Mouse (Mus musculus) myocyte (in vitro differentiated cells): ENCODE results near the gene Vezf1. TPM values are rescaled to one million over a fixed set of nuclear protein-coding genes. Genes with fewer than 3 reads are reported as not detected.

ENCODE experiments used
- H3K27me3 ChIP-seq: one replicate; pipeline ENCODE4 v1.6.1; 2011; ENCODE audit not compliant: control insufficient read depth, insufficient read depth, insufficient read length
- H3K36me3 ChIP-seq: one replicate; pipeline ENCODE4 v1.6.1; 2011; ENCODE audit not compliant: control insufficient read depth, insufficient read depth
- H3K4me2 ChIP-seq: one replicate; pipeline ENCODE4 v1.6.1; 2011; ENCODE audit warnings: low read depth, control low read depth
- H3K4me3 ChIP-seq: one replicate; pipeline ENCODE4 v1.5.1; 2011; ENCODE audit warnings: mild to moderate bottlenecking, control low read depth, moderate library complexity
- H3K79me2 ChIP-seq: one replicate; pipeline ENCODE4 v1.6.1; 2011; ENCODE audit not compliant: control insufficient read depth, insufficient read depth
- H3ac ChIP-seq: one replicate; pipeline ENCODE4 v1.6.1; 2011; ENCODE audit not compliant: control insufficient read depth, insufficient read length
- CEBPB ChIP-seq: IDR thresholded peaks from 2 replicates; pipeline ENCODE4 v1.6.1; 2011; ENCODE audit warnings: mild to moderate bottlenecking, moderate library complexity; ENCODE audit not compliant: poor library complexity, insufficient read depth, severe bottlenecking
- E2F4 ChIP-seq: IDR thresholded peaks from one replicate; pipeline ENCODE4 v1.6.1; 2011; ENCODE audit warnings: mild to moderate bottlenecking, control low read depth, moderate library complexity; ENCODE audit not compliant: insufficient read depth
- MAX ChIP-seq: IDR thresholded peaks from one replicate; pipeline ENCODE4 v1.6.1; 2011; ENCODE audit warnings: low read depth, mild to moderate bottlenecking, control low read depth
- MYOD1 ChIP-seq, 3 experiments: IDR thresholded peaks; one replicate each; pipeline ENCODE4 v1.6.1; 2011; ENCODE audit warnings: control low read depth in 2 of 3, low read depth in 2 of 3, mild to moderate bottlenecking in 2 of 3, moderate library complexity in 1 of 3; ENCODE audit not compliant: insufficient read length in 2 of 3, control insufficient read depth in 1 of 3
- MYOG ChIP-seq, 3 experiments: IDR thresholded peaks; one replicate each; pipeline ENCODE4 v1.6.1; 2011; ENCODE audit warnings: control low read depth in 2 of 3, low read depth in 2 of 3, mild to moderate bottlenecking in 2 of 3; ENCODE audit not compliant: insufficient read length in 2 of 3, control insufficient read depth in 1 of 3, insufficient read depth in 1 of 3
- POLR2A ChIP-seq: IDR thresholded peaks from one replicate; pipeline ENCODE4 v1.6.1; 2011; ENCODE audit warnings: low read depth, mild to moderate bottlenecking, control low read depth, moderate library complexity; ENCODE audit not compliant: insufficient read length
- POLR2AphosphoS2 ChIP-seq: IDR thresholded peaks from one replicate; pipeline ENCODE4 v1.6.1; 2011; ENCODE audit warnings: low read depth, control low read depth; ENCODE audit not compliant: insufficient read length
- REST ChIP-seq: IDR thresholded peaks from one replicate; pipeline ENCODE4 v1.6.1; 2011; ENCODE audit warnings: mild to moderate bottlenecking, control low read depth, moderate library complexity; ENCODE audit not compliant: insufficient read depth, insufficient read length
- SRF ChIP-seq: IDR thresholded peaks from one replicate; pipeline ENCODE4 v1.6.1; 2011; ENCODE audit warnings: low read depth; ENCODE audit not compliant: control insufficient read depth, insufficient read length
- TCF12 ChIP-seq: IDR thresholded peaks from one replicate; pipeline ENCODE4 v1.6.1; 2011; ENCODE audit warnings: mild to moderate bottlenecking, control low read depth; ENCODE audit not compliant: poor library complexity, insufficient read depth, severe bottlenecking
- TCF3 ChIP-seq: IDR thresholded peaks from one replicate; pipeline ENCODE4 v1.6.1; 2011; ENCODE audit warnings: low read depth, control low read depth; ENCODE audit not compliant: insufficient read length
- USF1 ChIP-seq: IDR thresholded peaks from one replicate; pipeline ENCODE4 v1.6.1; 2011; ENCODE audit warnings: low read depth, mild to moderate bottlenecking, control low read depth, moderate library complexity
- polyA plus RNA-seq: library from polyadenylated mRNA; unstranded; fragments of >200 nt; fragmentation: generic; extraction: Trizol; gene quantifications from one replicate; pipeline ENCODE4 v1.2.1, GENCODE M21; 2012; ENCODE audit warnings: missing spikeins

Vezf1 gene
- polyA plus RNA-seq, 1 experiment, result 17.7 TPM

GRCm38 (mm10) chr11:88106292-88106554 is 38.1 kb downstream of the Vezf1 start:
- H3K4me2 ChIP-seq, result peak overlapping the region; percentile 69
- peaks cover 56% of the 10 kb centered on the region for H3K79me2 ChIP-seq
- TF ChIP-seq CEBPB (no peak), SRF (no peak), MAX (no peak), POLR2AphosphoS2 (no peak), USF1 (no peak), REST (no peak), TCF3 (no peak), MYOD1 (IDR thresholded peaks at IDR 0.05; ENCODE audit: control insufficient read depth in 1 of 3, insufficient read length in 2 of 3, low read depth in 2 of 3) (no peak), MYOG (IDR thresholded peaks at IDR 0.05; ENCODE audit: control insufficient read depth in 1 of 3, insufficient read depth in 1 of 3, insufficient read length in 2 of 3, low read depth in 2 of 3) (no peak), POLR2A (no peak)
- H3K36me3 ChIP-seq, result no peaks in the 10 kb centered on the region
- no peak overlapping the region for H3K4me3 ChIP-seq
- no peaks in the 10 kb centered on the region for H3K27me3 ChIP-seq
- no peak overlapping the region for H3ac ChIP-seq

- H3K4me2 ChIP-seq, result peak overlapping the region; percentile 69
- no peak overlapping the region for H3ac ChIP-seq
- no peak for TF ChIP-seq TCF12
- TF ChIP-seq SRF, result no peak
- no peak for TF ChIP-seq MYOD1 (IDR thresholded peaks at IDR 0.05; ENCODE audit: control insufficient read depth in 1 of 3, insufficient read length in 2 of 3, low read depth in 2 of 3)
- no peak for TF ChIP-seq REST
- no peak for TF ChIP-seq POLR2A
- TF ChIP-seq MAX, result no peak
- TF ChIP-seq E2F4, result no peak
- TF ChIP-seq POLR2AphosphoS2, result no peak
- TF ChIP-seq CEBPB, result no peak
- TF ChIP-seq TCF3, result no peak
- TF ChIP-seq MYOG (IDR thresholded peaks at IDR 0.05; ENCODE audit: control insufficient read depth in 1 of 3, insufficient read depth in 1 of 3, insufficient read length in 2 of 3, low read depth in 2 of 3), result no peak
- TF ChIP-seq USF1, result no peak
- no peak overlapping the region for H3K4me3 ChIP-seq
- H3K27me3 ChIP-seq, result no peaks in the 10 kb centered on the region
- H3K79me2 ChIP-seq, result peaks cover 55% of the 10 kb centered on the region
- no peaks in the 10 kb centered on the region for H3K36me3 ChIP-seq
Measured at GRCm38 (mm10) chr11:88107365-88107764, 39.3 kb downstream of the Vezf1 start.

GRCm38 (mm10) chr11:88110031-88110594 is 42.0 kb downstream of the Vezf1 start:
- Histone ChIP-seq H3K27me3 (no peaks in the 10 kb centered on the region), H3K36me3 (no peaks in the 10 kb centered on the region), H3ac (no peak overlapping the region), H3K4me2 (peak overlapping the region; percentile 28), H3K4me3 (no peak overlapping the region), H3K79me2 (peaks cover 55% of the 10 kb centered on the region)
- TF ChIP-seq MYOG (IDR thresholded peaks at IDR 0.05; ENCODE audit: control insufficient read depth in 1 of 3, insufficient read depth in 1 of 3, insufficient read length in 2 of 3, low read depth in 2 of 3), result no peak
- no peak for TF ChIP-seq CEBPB
- TF ChIP-seq POLR2AphosphoS2, result no peak
- TF ChIP-seq E2F4, result no peak
- TF ChIP-seq SRF, result no peak
- no peak for TF ChIP-seq MYOD1 (IDR thresholded peaks at IDR 0.05; ENCODE audit: control insufficient read depth in 1 of 3, insufficient read length in 2 of 3, low read depth in 2 of 3)
- TF ChIP-seq MAX, result no peak
- no peak for TF ChIP-seq USF1
- TF ChIP-seq TCF12, result no peak

GRCm38 (mm10) chr11:88112078-88112477 is 44.0 kb downstream of the Vezf1 start:
- Histone ChIP-seq H3ac (no peak overlapping the region), H3K4me2 (no peak overlapping the region), H3K36me3 (no peaks in the 10 kb centered on the region), H3K27me3 (no peaks in the 10 kb centered on the region), H3K79me2 (peaks cover 67% of the 10 kb centered on the region), H3K4me3 (no peak overlapping the region)
- TF ChIP-seq POLR2A (no peak), POLR2AphosphoS2 (no peak), REST (no peak), CEBPB (no peak), TCF12 (no peak), MYOG (IDR thresholded peaks at IDR 0.05; ENCODE audit: control insufficient read depth in 1 of 3, insufficient read depth in 1 of 3, insufficient read length in 2 of 3, low read depth in 2 of 3) (no peak), TCF3 (no peak), MYOD1 (IDR thresholded peaks at IDR 0.05; ENCODE audit: control insufficient read depth in 1 of 3, insufficient read length in 2 of 3, low read depth in 2 of 3) (no peak), SRF (no peak), USF1 (no peak)

GRCm38 (mm10) chr11:88112677-88113333 is 44.7 kb downstream of the Vezf1 start:
- no peak overlapping the region for H3ac ChIP-seq
- H3K27me3 ChIP-seq, result no peaks in the 10 kb centered on the region
- H3K4me3 ChIP-seq, result no peak overlapping the region
- no peaks in the 10 kb centered on the region for H3K36me3 ChIP-seq
- H3K4me2 ChIP-seq, result no peak overlapping the region
- TF ChIP-seq MAX (no peak), TCF3 (no peak), POLR2AphosphoS2 (no peak), MYOD1 (IDR thresholded peaks at IDR 0.05; ENCODE audit: control insufficient read depth in 1 of 3, insufficient read length in 2 of 3, low read depth in 2 of 3) (no peak), SRF (no peak), POLR2A (no peak), TCF12 (no peak), USF1 (no peak), E2F4 (no peak), REST (no peak), MYOG (IDR thresholded peaks at IDR 0.05; ENCODE audit: control insufficient read depth in 1 of 3, insufficient read depth in 1 of 3, insufficient read length in 2 of 3, low read depth in 2 of 3) (no peak), CEBPB (no peak)
- H3K79me2 ChIP-seq, result peaks cover 67% of the 10 kb centered on the region
